Mouse (Mus musculus): ENCODE results near the gene Abhd8. TPM values are rescaled to one million over a fixed set of nuclear protein-coding genes. Genes with fewer than 3 reads are reported as not detected.
A peak's percentile ranks its signal among the peaks of the same experiment; 100 is the strongest.

Gene Abhd8
- polyA plus RNA-seq, 1 experiment from 2014 or later, result 111 TPM

GRCm38 (mm10) chr8:71495811-71496210, 32.4 kb upstream of the Abhd8 start:
- Histone ChIP-seq H3K4me2 (replicated peaks) (no peak overlapping the region), H3K36me3 (peaks cover 30% of the 10 kb centered on the region), H3K4me3 (no peak overlapping the region), H3K27me3 (peaks cover 6% of the 10 kb centered on the region; the same call in 1 of the 2 replicates), H3K27ac (replicated peaks) (no peak overlapping the region), H3K4me1 (peaks cover 21% of the 10 kb centered on the region), H3K9me3 (no peaks in the 10 kb centered on the region), H3K9ac (replicated peaks) (no peak overlapping the region)
- WGBS, result 97% methylated on average over 5 of the region's 5 CpGs
- no peak for ATAC-seq (ENCODE audit: low FRiP score, low read depth)

GRCm38 (mm10) chr8:71495039-71495438, 31.6 kb upstream of the Abhd8 start:
- H3K36me3 ChIP-seq, result peaks cover 33% of the 10 kb centered on the region
- no peak overlapping the region for H3K27ac ChIP-seq (replicated peaks)
- H3K9me3 ChIP-seq, result no peaks in the 10 kb centered on the region
- peak; percentile 58 for ATAC-seq (ENCODE audit: low FRiP score, low read depth)
- H3K4me1 ChIP-seq, result peaks cover 24% of the 10 kb centered on the region
- WGBS, result 32% methylated on average over 16 of the region's 16 CpGs
- no peak overlapping the region for H3K9ac ChIP-seq (replicated peaks)
- peaks cover 6% of the 10 kb centered on the region; the same call in 1 of the 2 replicates for H3K27me3 ChIP-seq
- no peak overlapping the region for H3K4me3 ChIP-seq
- H3K4me2 ChIP-seq (replicated peaks), result no peak overlapping the region

DNA sequence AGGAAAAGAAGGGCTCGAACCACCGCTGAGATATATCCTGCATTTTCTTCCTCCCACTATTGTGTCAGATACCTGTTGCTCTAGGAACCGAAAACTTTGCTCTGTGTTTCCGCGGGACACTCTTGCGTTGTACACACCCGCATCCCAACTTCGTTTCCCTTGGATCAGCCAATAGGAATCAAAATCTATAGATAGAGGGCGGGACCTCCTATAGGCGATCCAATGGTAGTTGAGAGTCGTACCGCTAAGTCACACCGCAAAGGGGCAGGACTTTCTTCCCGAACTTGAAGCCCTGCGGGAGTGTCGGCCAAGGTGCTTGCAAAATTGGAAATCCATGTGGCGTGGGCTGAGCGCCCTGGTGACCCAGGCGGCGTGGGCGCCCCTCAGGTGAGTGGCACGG, 25.0 kb upstream of the Abhd8 start:
- H3K4me1 ChIP-seq, result peaks cover 34% of the 10 kb centered on the region
- WGBS, result under 1% methylated on average over 22 of the region's 22 CpGs
- H3K9ac ChIP-seq (replicated peaks), result peak overlapping the region; percentile 78
- H3K36me3 ChIP-seq, result peaks cover 36% of the 10 kb centered on the region
- H3K4me3 ChIP-seq, result peak overlapping the region; percentile 84
- peak; percentile 79 for ATAC-seq (ENCODE audit: low FRiP score, low read depth)
- no peaks in the 10 kb centered on the region for H3K27me3 ChIP-seq
- no peaks in the 10 kb centered on the region for H3K9me3 ChIP-seq
- peak overlapping the region; percentile 100 for H3K4me2 ChIP-seq (replicated peaks)
- H3K27ac ChIP-seq (replicated peaks), result peak overlapping the region; percentile 83; the same call in 1 of the 2 replicates

DNA sequence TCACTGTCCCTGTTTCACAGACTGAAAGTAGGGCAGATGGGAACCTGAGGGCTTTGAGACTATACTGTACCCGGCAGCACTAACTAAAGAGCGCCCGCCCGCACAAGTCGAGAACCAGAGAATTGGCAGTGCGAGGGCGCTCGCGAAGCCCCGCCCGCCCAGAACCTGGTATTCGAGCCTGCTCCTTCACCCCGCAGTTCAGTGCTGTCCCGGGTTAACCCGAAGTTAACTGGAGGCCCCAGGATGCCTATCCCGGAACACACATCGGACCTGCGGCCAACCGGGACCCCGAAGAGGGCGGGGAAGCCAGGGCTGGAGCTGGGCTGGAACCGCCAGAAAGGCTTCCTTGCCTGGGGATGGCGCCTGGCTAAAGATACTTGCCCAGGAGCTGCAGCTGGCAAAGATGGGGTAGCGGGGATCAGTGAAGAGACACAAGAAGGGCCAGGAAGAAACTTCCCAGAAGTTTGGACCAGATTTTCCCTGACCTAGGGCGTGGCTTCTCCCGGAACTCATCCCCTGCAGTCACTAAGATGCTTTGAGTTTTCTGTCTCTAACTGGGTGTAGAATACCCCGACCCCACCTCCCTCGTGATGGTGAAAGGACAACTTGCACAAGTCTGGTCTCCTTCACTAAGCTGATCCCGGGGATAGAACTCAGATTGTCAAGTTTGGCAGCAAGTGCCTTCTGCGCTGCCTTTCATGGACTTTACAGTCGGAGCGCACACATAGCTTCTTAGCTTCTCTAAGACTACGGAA, 24.4 kb upstream of the Abhd8 start, which contains the start of gene Gtpbp3:
Gene Gtpbp3 (plus strand): TSS at position 413 of the 755 bp plus-strand sequence.
- ATAC-seq (ENCODE audit: low FRiP score, low read depth), result peak; percentile 35
- peaks cover 36% of the 10 kb centered on the region for H3K4me1 ChIP-seq

GRCm38 (mm10) chr8:71486136-71486529, 22.7 kb upstream of the Abhd8 start:
- Histone ChIP-seq H3K36me3 (peaks cover 38% of the 10 kb centered on the region), H3K4me3 (peak overlapping the region; percentile 92), H3K27me3 (peaks cover 14% of the 10 kb centered on the region; the same call in 1 of the 2 replicates), H3K9ac (replicated peaks) (peak overlapping the region; percentile 98; the same call in 1 of the 2 replicates), H3K4me2 (replicated peaks) (peak overlapping the region; percentile 63), H3K27ac (replicated peaks) (peak overlapping the region; percentile 89), H3K4me1 (peaks cover 38% of the 10 kb centered on the region), H3K9me3 (no peaks in the 10 kb centered on the region)
- 22% methylated on average over 7 of the region's 7 CpGs for WGBS
- ATAC-seq (ENCODE audit: low FRiP score, low read depth), result no peak

More for the DNA sequence above, 24.4 kb upstream of the Abhd8 start, which contains the start of gene Gtpbp3:
- Histone ChIP-seq H3K4me2 (replicated peaks) (peak within 1 kb of the TSS; percentile 100), H3K9ac (replicated peaks) (peak within 1 kb of the TSS; percentile 78), H3K9me3 (no peaks in the 10 kb centered on the region), H3K36me3 (peaks cover 38% of the 10 kb centered on the region), H3K4me3 (peak within 1 kb of the TSS; percentile 84), H3K27ac (replicated peaks) (peak within 1 kb of the TSS; percentile 83), H3K27me3 (no peaks in the 10 kb centered on the region)
- under 1% methylated on average over 33 of the region's 33 CpGs for WGBS

DNA sequence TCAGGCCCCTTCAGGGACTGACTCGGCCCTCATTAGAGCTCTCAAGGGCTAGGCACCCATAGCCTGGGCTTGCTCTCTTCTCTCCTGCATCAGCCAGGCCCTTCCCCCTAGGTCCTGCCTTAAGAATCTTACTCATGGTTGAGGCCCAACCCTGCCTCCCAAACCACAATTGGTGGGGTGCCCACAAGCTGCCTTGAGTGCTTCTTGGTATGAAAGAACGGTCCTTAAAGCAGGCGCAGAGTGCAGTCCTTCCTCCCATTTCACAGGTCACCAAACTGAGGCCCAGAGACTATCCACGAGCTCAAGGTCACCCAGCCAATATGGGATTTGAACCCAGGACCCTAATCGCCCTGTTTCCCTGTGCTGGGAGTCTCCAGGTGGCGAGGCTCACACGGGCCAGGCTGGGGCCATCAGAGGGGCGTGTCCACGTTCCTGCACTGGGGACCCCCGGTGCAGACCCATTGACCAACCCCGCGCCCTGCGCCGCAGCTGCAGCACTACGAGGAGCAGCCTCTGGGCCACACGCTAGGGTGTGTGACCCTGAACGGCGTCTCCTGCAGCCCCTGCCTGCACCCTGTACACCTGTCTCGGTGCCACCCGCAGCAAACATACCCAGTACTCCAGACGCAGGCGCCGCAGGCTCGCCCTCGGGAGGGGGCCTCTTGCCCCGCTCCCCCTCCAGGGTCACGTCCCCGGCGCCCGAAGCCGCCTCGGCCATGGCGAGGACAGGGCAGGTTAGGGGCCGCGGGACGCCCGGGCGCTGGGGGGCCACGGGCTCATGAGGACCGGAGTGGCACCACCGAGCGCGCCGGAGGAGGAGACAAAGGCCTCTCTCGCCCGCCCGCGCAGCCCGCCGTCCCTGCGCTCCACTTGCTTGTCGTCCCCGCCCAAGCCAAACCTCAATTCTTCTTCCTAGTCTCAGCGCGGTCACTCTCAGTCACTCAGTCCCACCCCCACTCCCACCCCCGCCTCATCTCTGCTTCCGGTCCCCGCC, 22.0 kb upstream of the Abhd8 start, which contains the start of gene Ano8:
Gene Ano8 (minus strand): TSS at position 822 of the 994 bp plus-strand sequence.
- H3K4me2 ChIP-seq (replicated peaks), result peak within 1 kb of the TSS; percentile 63
- peak within 1 kb of the TSS; percentile 89 for H3K27ac ChIP-seq (replicated peaks)
- peak within 1 kb of the TSS; percentile 98 for H3K9ac ChIP-seq (replicated peaks)
- peak; percentile 79 for ATAC-seq (ENCODE audit: low FRiP score, low read depth)
- no peaks in the 10 kb centered on the region for H3K9me3 ChIP-seq
- peaks cover 39% of the 10 kb centered on the region for H3K36me3 ChIP-seq
- H3K27me3 ChIP-seq, result peaks cover 14% of the 10 kb centered on the region; the same call in 1 of the 2 replicates
- 5% methylated on average over 56 of the region's 58 CpGs for WGBS
- peak within 1 kb of the TSS; percentile 92 for H3K4me3 ChIP-seq
- peaks cover 38% of the 10 kb centered on the region for H3K4me1 ChIP-seq

DNA sequence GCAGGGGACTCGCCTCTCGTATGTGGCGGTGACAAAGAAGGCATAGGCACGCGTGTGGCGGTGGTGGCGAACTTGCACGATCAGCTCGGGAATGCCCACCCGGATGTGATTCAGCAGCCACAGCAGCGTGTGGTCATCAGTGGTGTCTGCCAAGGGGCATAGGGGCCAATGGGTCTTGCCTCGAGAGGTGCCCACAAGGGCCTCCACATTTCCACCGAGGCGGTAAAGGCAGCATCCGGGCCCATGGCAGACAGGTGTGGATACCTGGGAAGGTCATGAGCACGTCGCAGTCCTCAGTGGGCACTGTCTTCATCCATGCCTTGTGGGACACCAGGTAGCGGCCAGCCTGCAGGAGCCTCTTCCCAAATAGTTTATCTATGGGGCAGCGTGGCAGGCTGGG, 21.3 kb upstream of the Abhd8 start:
- peaks cover 14% of the 10 kb centered on the region; the same call in 1 of the 2 replicates for H3K27me3 ChIP-seq
- H3K4me3 ChIP-seq, result peak overlapping the region; percentile 92
- 94% methylated on average over 19 of the region's 19 CpGs for WGBS
- no peak for ATAC-seq (ENCODE audit: low FRiP score, low read depth)
- H3K36me3 ChIP-seq, result peaks cover 46% of the 10 kb centered on the region
- peak overlapping the region; percentile 63 for H3K4me2 ChIP-seq (replicated peaks)
- H3K9ac ChIP-seq (replicated peaks), result peak overlapping the region; percentile 98; the same call in 1 of the 2 replicates
- H3K9me3 ChIP-seq, result no peaks in the 10 kb centered on the region
- H3K27ac ChIP-seq (replicated peaks), result no peak overlapping the region
- peaks cover 32% of the 10 kb centered on the region for H3K4me1 ChIP-seq

GRCm38 (mm10) chr8:71483932-71484331, 20.5 kb upstream of the Abhd8 start:
- ATAC-seq (ENCODE audit: low FRiP score, low read depth), result no peak
- no peak overlapping the region for H3K4me3 ChIP-seq
- no peak overlapping the region for H3K27ac ChIP-seq (replicated peaks)
- H3K27me3 ChIP-seq, result peaks cover 18% of the 10 kb centered on the region
- H3K4me2 ChIP-seq (replicated peaks), result peak overlapping the region; percentile 63; the same call in 1 of the 2 replicates
- H3K9ac ChIP-seq (replicated peaks), result no peak overlapping the region
- WGBS, result 46% methylated on average over 8 of the region's 8 CpGs
- no peaks in the 10 kb centered on the region for H3K9me3 ChIP-seq
- peaks cover 54% of the 10 kb centered on the region for H3K36me3 ChIP-seq
- peaks cover 24% of the 10 kb centered on the region for H3K4me1 ChIP-seq

GRCm38 (mm10) chr8:71478943-71479342, 15.5 kb upstream of the Abhd8 start:
- H3K9me3 ChIP-seq, result no peaks in the 10 kb centered on the region
- peaks cover 29% of the 10 kb centered on the region for H3K4me1 ChIP-seq
- peaks cover 24% of the 10 kb centered on the region for H3K27me3 ChIP-seq
- WGBS, result 92% methylated on average over 11 of the region's 11 CpGs
- no peak overlapping the region for H3K4me2 ChIP-seq (replicated peaks)
- H3K27ac ChIP-seq (replicated peaks), result no peak overlapping the region
- no peak overlapping the region for H3K4me3 ChIP-seq
- peaks cover 74% of the 10 kb centered on the region for H3K36me3 ChIP-seq
- H3K9ac ChIP-seq (replicated peaks), result no peak overlapping the region
- no peak for ATAC-seq (ENCODE audit: low FRiP score, low read depth)

DNA sequence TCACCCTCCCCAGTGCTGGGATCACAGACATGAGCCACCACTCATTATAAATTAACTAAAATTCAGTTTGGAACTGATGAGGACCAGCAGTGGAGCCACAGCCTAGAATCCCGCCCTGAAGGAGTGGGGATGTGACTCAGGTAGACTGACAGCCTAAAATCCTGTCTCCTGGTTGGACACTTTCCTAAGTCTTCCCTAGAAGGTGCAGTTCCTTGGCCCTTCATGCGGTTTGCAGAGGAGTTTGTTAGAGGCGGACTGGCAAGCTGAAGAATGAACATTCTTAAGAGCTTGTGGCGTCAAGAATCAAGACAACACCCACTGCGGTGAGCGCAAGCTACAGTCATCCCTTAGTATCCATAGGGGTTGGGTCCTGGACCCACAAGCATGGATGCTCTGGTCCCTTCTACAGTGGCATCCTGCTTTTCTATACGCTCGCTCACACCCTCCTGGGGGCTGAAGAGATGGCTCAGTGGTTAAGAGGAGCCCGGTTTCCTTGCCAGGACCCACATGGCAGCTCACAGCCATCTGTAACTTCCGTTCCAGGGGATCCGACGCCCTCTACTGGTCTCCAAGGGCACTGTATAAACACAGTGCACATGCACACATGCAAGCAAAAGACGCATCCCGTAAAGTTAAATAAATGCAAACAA, 13.9 kb upstream of the Abhd8 start:
- H3K9ac ChIP-seq (replicated peaks), result peak overlapping the region; percentile 72
- ATAC-seq (ENCODE audit: low FRiP score, low read depth), result no peak
- peaks cover 22% of the 10 kb centered on the region for H3K27me3 ChIP-seq
- peak overlapping the region; percentile 87 for H3K4me2 ChIP-seq (replicated peaks)
- no peaks in the 10 kb centered on the region for H3K9me3 ChIP-seq
- peak overlapping the region; percentile 90 for H3K27ac ChIP-seq (replicated peaks)
- WGBS, result 39% methylated on average over 14 of the region's 14 CpGs
- H3K4me1 ChIP-seq, result peaks cover 24% of the 10 kb centered on the region
- H3K4me3 ChIP-seq, result peak overlapping the region; percentile 60
- H3K36me3 ChIP-seq, result peaks cover 74% of the 10 kb centered on the region

Data from midbrain, embryonic 12.5 days (tissue).